Mouse (Mus musculus): Measurements from ENCODE around the gene Eva1c. TPM values are rescaled to one million over a fixed set of nuclear protein-coding genes. Genes with fewer than 3 reads are reported as not detected.

Gene Eva1c
- total and polyA plus RNA-seq, 3 experiments, result not detected

DNA sequence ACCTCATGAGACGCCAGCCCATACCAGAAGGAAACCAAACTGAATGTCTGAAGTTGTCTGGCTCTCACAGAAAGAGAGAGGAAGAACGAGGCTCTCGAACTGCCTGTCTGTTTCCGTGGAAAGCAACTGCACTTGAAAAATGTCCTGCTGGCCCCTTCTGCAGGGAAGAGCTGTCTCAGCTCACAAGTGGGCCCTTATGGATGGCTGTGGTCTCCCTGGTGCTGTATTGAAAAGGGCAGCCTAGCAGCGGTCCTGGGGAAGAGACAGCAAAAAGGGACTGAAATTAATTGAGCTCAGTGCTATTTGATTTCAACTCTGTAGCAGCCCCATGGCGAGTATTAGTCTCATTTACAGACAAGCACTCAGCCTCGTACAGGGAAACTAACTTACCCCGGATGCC lies 10.9 kb downstream of the Eva1c start:
- H3K4me3 ChIP-seq (replicated peaks in 1 of 3; ENCODE audit: low read depth in 2 of 3, low read length in 2 of 3, poor library complexity in 1 of 3), result no peak overlapping the region
- H3K79me2 ChIP-seq (replicated peaks; ENCODE audit: control insufficient read depth, extremely low read depth, insufficient read depth, poor library complexity, severe bottlenecking), result no peaks in the 10 kb centered on the region
- no peak for DNase-seq (ENCODE audit: extremely low read depth)
- in situ Hi-C loops (cut with MboI; ENCODE audit: low pct_ligation_motif_present, low pct_unique_long_range_greater_than_20kb, low sequenced_read_pairs), result no loop called here
- H3K36me3 ChIP-seq (replicated peaks in 1 of 2; ENCODE audit: control insufficient read depth in 1 of 2, insufficient read depth in 1 of 2, low read length in 1 of 2), result no peaks in the 10 kb centered on the region
- H3K9me3 ChIP-seq (replicated peaks; ENCODE audit: low read length), result no peaks in the 10 kb centered on the region
- TF ChIP-seq MYC (IDR thresholded peaks at IDR 0.05; ENCODE audit: low read depth, low read length), result no peak
- no peak for TF ChIP-seq USF2 (conservative IDR thresholded peaks at IDR 0.05; ENCODE audit: low read depth, low read length)
- TF ChIP-seq ZC3H11A (IDR thresholded peaks at IDR 0.05; ENCODE audit: low read depth, low read length), result no peak
- no peak for TF ChIP-seq CTCF (conservative IDR thresholded peaks at IDR 0.05 in 1 of 2, IDR thresholded peaks at IDR 0.05 in 1 of 2; ENCODE audit: low read depth in 2 of 2, low read length in 2 of 2)
- TF ChIP-seq ZMIZ1 (IDR thresholded peaks at IDR 0.05; ENCODE audit: low read depth, low read length), result no peak
- TF ChIP-seq ETS1 (conservative IDR thresholded peaks at IDR 0.05; ENCODE audit: low read depth, low read length), result no peak
- no peak for TF ChIP-seq SIN3A (IDR thresholded peaks at IDR 0.05; ENCODE audit: low read length)
- TF ChIP-seq MXI1 (IDR thresholded peaks at IDR 0.05; ENCODE audit: low read depth, low read length), result no peak
- TF ChIP-seq MEF2A (IDR thresholded peaks at IDR 0.05; ENCODE audit: borderline replicate concordance, low read depth, low read length), result no peak
- TF ChIP-seq SMC3 (IDR thresholded peaks at IDR 0.05; ENCODE audit: low read depth, low read length), result no peak
- TF ChIP-seq PAX5 (IDR thresholded peaks at IDR 0.05; ENCODE audit: low read length), result no peak
- TF ChIP-seq IRF4 (IDR thresholded peaks at IDR 0.05; ENCODE audit: low read depth, low read length), result no peak
- TF ChIP-seq USF1 (IDR thresholded peaks at IDR 0.05; ENCODE audit: low read depth, low read length), result no peak
- TF ChIP-seq RCOR1 (conservative IDR thresholded peaks at IDR 0.05; ENCODE audit: low read depth, low read length), result no peak
- no peak for TF ChIP-seq NRF1 (IDR thresholded peaks at IDR 0.05; ENCODE audit: low read depth, low read length)
- no peak for TF ChIP-seq HCFC1 (IDR thresholded peaks at IDR 0.05; ENCODE audit: low read depth, low read length)
- no peak for TF ChIP-seq MAFK (IDR thresholded peaks at IDR 0.05; ENCODE audit: insufficient replicate concordance, low read length)
- no peak overlapping the region for H3K4me2 ChIP-seq (ENCODE audit: insufficient read depth, low read depth, poor library complexity, severe bottlenecking)
- H3K4me1 ChIP-seq (ENCODE audit: control insufficient read depth in 1 of 2, insufficient read depth in 2 of 2), result peaks cover 0 to 2% of the 10 kb centered on the region in 2 experiments; a peak in 1 of 4 replicates
- H3K27me3 ChIP-seq (replicated peaks), result peaks cover 45% of the 10 kb centered on the region
- H3K27ac ChIP-seq (ENCODE audit: insufficient read depth, low read depth), result no peak overlapping the region
- no peak overlapping the region for H3K9ac ChIP-seq (ENCODE audit: insufficient read depth, low read depth)
- dilution Hi-C loops (cut with MboI; ENCODE audit: extremely low pct_ligation_motif_present, extremely low pct_unique_long_range_greater_than_20kb, low sequenced_read_pairs), result no loop called here

DNA sequence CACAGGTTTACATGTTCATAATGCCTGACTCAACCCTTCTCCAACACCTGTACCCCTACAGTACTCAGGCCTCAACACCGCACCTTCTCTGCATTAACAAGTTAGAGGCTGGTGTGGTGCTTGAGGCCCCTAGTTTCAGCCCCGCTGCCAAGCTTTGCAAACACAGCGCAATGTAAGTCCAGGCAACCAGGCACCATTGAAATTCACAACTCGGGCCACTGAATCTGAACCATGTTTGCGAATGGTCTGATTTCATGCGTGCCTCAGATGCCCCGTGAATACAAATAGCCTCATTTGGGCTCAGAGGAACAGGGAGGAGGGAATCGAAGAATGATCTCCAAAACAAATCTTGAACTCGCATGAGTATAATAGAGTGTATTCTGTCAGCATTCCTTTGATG lies 15.6 kb downstream of the Eva1c start:
- no peak overlapping the region for H3K27ac ChIP-seq (ENCODE audit: insufficient read depth, low read depth)
- no peak overlapping the region for H3K9ac ChIP-seq (ENCODE audit: insufficient read depth, low read depth)
- no peaks in the 10 kb centered on the region for H3K36me3 ChIP-seq (replicated peaks in 1 of 2; ENCODE audit: control insufficient read depth in 1 of 2, insufficient read depth in 1 of 2, low read length in 1 of 2)
- H3K4me1 ChIP-seq (ENCODE audit: control insufficient read depth in 1 of 2, insufficient read depth in 2 of 2), result peaks cover 0 to 2% of the 10 kb centered on the region in 2 experiments; a peak in 1 of 4 replicates
- H3K79me2 ChIP-seq (replicated peaks; ENCODE audit: control insufficient read depth, extremely low read depth, insufficient read depth, poor library complexity, severe bottlenecking), result no peaks in the 10 kb centered on the region
- in situ Hi-C loops (cut with MboI; ENCODE audit: low pct_ligation_motif_present, low pct_unique_long_range_greater_than_20kb, low sequenced_read_pairs), result no loop called here
- no peak overlapping the region for H3K4me3 ChIP-seq (replicated peaks in 1 of 3; ENCODE audit: low read depth in 2 of 3, low read length in 2 of 3, poor library complexity in 1 of 3)
- no peaks in the 10 kb centered on the region for H3K9me3 ChIP-seq (replicated peaks; ENCODE audit: low read length)
- dilution Hi-C loops (cut with MboI; ENCODE audit: extremely low pct_ligation_motif_present, extremely low pct_unique_long_range_greater_than_20kb, low sequenced_read_pairs), result no loop called here
- peaks cover 59% of the 10 kb centered on the region for H3K27me3 ChIP-seq (replicated peaks)
- no peak for TF ChIP-seq GABPA (IDR thresholded peaks at IDR 0.05; ENCODE audit: insufficient replicate concordance, low read depth, low read length)
- no peak for DNase-seq (ENCODE audit: extremely low read depth)
- H3K4me2 ChIP-seq (ENCODE audit: insufficient read depth, low read depth, poor library complexity, severe bottlenecking), result no peak overlapping the region
